Mouse (Mus musculus): ENCODE measurements around the gene Ern1. TPM values are rescaled to one million over a fixed set of nuclear protein-coding genes. Genes with fewer than 3 reads are reported as not detected.
"Not testable (repeated sequence)": the region's sequence is repeated elsewhere in the genome, so short reads cannot be mapped to it uniquely, and the experiment has no call there.

Gene Ern1
- total RNA-seq, 2 experiments from 2014 or later = 54.8 to 63.0 TPM

GRCm38 (mm10) chr11:106481651-106482050, 6.0 kb downstream of the Ern1 start:
- DNase-seq = no peak

DNA sequence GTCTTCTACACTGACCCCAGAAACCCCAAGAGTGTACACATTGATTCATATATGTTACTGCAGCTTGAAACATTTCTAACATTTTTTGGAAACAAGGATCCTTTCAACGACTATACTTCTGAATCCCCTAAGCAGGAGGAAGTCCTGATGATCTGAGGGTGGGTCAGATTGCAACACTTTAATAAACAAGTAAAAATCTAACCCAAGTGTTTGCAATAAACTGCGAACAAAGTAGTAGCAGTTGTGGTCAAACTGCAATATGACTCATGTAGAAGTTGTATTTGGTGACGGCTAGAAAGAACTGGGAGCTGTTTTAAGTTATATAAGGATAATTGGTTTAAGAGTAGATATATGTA, 7.1 kb downstream of the Ern1 start:
- DNase-seq = no peak

DNA sequence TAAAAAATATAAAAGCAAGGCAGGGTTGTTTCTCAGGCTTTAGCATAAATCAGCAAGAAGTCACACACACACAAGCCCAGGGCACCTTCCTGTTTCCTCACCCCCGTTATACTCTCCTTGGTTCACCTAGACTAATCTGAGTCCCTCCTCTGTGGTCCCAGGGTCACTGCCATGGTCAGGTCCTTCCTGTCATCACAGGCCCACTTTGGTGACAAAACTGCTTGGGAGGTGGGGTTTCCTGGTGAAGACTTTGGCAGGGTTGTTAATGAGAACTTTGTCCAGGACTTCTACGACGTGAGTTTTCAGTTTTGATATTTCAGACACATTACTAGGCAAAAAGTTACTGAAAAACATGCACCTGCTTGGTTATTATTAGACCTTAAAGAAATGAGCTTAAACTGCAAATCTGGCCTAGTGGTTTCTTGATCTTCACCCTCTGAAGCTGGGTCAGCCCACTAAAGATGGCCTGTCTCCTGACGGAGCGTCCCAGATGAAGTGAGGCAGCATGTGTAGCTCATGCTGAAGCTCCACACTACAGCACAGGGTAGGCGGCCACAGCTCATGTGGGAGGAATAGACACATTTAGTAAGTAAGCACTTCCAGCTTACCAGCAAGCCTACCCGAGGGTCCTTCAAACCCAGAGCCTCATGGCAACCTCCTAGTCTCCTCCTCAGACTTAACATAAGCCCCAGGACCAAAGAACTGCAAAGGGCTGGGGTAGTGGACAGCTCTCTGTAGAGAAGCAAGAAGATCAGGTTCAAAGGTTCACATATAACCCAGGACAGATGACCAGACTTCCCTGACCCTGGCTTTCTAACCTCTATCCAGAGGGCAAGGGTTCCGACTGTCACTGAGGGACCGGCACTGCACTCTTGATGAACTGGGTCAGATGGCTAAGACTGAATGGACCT, 7.8 kb downstream of the Ern1 start:
- no peak for DNase-seq

- no peak for DNase-seq
Measured at GRCm38 (mm10) chr11:106478745-106479144, 8.9 kb downstream of the Ern1 start.

- DNase-seq = no peak
Measured at GRCm38 (mm10) chr11:106477505-106478160, 10.0 kb downstream of the Ern1 start.

DNA sequence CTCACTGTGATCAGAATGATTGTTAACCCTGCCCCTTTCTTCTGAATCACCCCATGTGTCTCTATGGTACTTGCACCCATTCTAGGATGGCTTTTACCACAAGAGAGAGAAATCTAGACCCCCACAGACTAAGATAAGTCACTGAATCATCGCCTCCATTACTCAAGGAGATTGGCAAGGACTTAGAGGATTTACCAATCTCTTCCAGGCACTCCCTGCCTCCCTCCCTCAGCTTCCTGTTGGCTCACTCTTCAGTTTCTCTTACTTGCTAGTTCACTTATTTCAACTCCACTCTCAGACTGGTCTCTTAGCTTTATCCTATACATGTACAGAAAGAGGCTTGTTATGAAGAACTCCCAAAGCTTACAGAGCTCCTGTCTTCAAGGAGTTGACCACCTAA, 12.3 kb downstream of the Ern1 start:
- no peak for DNase-seq

DNA sequence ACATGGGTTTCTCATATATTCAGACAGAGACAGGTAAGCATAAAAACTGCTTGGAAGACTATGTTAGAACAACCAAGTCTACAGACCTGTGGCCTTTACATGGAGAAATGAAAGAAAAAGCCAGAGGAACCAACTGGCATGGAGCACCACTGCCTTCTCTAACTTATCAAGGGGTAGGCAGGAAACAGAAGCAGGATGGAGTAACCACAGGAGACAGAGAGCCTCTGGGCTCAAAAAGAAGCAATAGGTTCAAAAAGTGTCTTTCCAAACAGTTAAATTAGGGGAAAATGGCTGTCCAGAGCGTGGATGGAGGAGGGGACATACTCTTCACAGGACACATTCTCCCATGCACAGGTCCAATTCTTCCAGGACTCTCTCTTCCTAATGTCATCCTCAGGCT, 16.0 kb downstream of the Ern1 start:
- DNase-seq = no peak

- DNase-seq = no peak
Measured at GRCm38 (mm10) chr11:106468509-106468908, 19.1 kb downstream of the Ern1 start.

DNA sequence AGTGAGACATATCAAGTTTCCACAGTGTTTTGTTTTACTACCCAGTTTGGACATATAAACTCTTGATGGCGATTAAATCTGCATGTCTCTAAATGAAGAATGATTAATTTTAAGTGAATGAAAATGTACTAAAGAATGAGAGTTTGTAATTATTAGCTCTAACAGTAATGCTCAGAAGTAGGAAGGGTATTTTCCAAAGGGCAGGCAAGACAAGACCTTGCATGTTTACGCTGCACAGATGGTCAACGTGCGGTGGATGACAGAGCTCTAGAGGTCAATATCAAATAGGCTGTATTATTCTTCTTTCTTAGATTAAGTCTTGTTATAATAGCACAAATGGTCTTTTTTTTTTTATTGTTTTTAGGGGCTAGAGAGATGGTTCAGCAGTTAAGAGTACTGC, 21.7 kb downstream of the Ern1 start:
- DNase-seq = no peak

DNA sequence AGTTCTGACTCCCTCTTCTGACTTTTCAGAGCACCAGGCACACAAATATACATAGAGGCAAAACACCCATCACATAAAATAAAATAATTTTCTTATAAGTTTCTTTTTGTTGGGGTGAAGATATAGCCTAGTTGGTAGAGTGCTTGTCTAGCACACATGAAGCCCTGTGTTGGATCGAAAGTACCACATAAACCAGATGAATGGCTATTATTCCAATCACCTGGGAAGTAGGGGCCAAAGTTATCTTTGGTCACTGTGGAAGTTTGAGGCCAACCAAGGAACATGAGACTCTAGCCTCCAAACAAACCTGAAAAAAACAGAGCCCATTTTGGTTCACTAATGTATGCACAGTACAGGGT, 22.1 kb downstream of the Ern1 start:
- no peak for DNase-seq

GRCm38 (mm10) chr11:106464681-106465544, 22.7 kb downstream of the Ern1 start:
- DNase-seq = no peak

DNA sequence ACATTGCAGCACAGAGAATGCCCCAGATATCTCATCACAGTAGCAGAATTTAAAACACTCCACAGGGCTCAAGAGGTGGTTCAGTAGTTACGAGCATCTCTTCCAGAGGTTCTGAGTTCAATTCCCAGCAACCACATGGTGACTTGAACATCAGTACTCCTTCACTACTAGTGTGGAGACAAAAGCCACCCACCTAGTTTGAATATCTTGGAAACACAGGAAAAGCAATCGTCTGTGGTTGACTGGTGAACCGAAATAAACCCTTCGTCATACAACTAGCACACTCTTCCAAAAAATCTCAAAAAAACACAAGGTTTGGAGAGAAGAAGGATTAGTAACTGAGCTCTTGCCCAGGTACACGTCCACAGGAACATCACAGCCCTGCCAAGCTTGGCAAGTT, 23.8 kb downstream of the Ern1 start:
- DNase-seq = no peak

GRCm38 (mm10) chr11:106462309-106462708, 25.3 kb downstream of the Ern1 start:
- DNase-seq = no peak

DNA sequence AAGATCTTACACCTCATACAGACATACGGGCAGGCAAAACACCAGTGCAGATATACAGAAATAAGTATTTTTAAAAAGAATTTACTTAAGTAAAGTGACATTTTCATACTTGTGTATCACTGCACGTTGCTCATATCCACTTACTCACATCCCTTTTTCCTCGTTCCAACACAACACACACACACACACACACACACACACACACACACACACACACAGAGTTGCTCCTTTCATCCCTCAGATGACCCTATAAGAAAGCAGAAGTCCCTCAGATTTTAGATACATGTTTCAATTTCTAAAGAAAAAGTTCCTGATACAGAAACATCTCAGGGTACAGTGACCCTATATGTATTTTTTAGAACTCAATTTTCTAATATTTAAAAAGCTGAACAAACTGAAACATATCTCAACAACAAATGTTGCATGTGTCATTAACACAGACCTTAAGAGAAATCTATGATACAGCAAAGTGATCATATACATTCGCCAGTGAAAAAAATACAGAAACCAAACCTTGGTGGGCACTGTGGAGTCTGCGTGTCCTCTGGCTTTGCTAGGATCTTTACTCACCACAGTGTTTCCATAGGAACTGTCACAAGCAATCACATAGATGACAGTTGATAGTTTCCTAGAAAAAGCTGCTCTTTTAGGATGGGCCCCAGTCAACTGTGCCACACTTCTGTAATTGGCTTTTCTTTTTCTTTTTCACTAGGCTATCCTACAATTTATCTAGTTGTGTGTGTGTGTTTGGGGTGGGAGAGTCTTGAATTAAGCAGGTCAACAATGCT, 26.3 kb downstream of the Ern1 start:
- DNase-seq = no peak

DNA sequence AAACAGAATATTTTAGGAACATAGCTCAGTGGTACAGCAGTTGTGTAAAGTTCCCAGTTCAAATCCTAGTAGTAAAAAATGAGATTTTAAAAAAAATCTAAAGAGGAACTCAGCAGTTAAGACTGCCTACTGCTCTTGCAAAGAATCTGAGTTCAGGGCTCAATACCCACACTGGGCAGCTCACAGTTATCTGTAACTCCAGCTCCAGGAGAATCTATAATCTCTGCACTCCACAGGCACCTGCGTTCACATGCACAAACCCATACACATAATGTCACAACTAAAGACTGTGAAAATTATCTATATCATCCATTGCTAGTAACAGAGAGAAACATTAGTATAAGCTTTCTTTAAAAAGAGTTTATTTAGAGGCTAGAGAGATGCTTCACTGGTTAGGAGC, 27.0 kb downstream of the Ern1 start:
- no peak for DNase-seq

- DNase-seq = no peak
Measured at GRCm38 (mm10) chr11:106458540-106458939, 29.1 kb downstream of the Ern1 start.

DNA sequence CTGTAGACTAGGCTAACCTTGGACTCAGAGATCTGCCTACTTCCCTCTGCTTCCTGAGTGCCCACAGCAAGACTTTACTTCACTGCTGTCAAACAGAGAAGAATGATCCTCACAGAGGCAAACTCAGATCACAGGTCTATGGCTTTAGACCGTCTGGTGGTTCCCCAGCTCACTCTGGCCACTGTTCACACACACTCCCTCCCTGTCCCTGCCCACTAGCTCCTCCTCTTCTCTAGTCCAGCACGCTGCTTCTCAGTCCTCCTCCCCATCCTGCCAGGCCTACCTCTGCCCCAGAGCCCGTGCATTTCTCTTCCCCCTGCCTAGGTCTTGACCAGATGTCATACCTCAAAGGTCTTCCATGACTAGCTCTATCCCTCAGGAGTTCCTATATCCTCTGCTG, 44.0 kb downstream of the Ern1 start:
- no peak for DNase-seq

DNA sequence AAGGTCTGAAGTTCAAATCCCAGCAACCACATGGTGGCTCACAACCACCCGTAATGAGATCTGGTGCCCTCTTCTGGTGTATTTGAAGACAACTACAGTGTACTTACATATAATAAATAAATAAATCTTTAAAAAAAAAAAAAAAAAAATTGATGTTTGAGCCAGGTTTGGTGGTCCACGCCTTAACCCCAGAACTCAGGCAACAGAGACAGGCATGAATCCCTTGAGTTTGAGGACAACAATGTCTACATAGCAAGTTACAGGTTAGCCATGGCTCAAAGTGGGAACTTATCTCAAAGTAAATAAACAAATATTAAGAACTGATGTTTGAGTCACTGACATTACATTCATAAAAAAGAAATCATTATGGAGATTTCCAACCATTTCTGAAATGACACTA, 45.1 kb downstream of the Ern1 start:
- DNase-seq = not testable (repeated sequence)

DNA sequence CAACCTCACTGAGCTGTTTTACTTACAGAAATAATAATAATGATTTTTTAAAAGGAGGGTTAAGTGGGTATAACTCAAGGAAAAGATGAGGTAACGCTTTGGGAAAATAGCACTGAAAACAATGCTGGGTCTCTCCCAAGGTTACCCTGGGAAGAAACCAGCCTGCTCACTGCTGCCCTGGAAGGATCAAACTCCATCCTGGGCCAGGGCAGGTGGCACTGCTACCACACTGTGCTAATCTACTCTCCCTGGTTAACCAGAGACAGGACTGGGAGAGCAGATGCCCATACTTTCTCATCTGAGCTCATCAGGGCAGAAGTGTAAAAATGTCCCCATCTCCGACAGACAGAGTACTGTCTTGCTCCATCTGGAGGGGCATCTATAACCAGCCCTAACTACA, 47.3 kb downstream of the Ern1 start:
- DNase-seq = no peak

- DNase-seq = no peak
Measured at GRCm38 (mm10) chr11:106439355-106439754, 48.3 kb downstream of the Ern1 start.

- no peak for DNase-seq
Measured at GRCm38 (mm10) chr11:106438524-106439177, 49.0 kb downstream of the Ern1 start.

GRCm38 (mm10) chr11:106437543-106437942, 50.1 kb downstream of the Ern1 start:
- DNase-seq = no peak

Measured in adrenal gland, postnatal 10 days (tissue).